Mouse (Mus musculus): ENCODE measurements at regions not wholly inside any gene's neighbourhood (a gene's known extent, or its start where the extent isn't known, plus 50 kb on each side); places are given as distances from the start of the nearest gene placed in this dataset.

DNA sequence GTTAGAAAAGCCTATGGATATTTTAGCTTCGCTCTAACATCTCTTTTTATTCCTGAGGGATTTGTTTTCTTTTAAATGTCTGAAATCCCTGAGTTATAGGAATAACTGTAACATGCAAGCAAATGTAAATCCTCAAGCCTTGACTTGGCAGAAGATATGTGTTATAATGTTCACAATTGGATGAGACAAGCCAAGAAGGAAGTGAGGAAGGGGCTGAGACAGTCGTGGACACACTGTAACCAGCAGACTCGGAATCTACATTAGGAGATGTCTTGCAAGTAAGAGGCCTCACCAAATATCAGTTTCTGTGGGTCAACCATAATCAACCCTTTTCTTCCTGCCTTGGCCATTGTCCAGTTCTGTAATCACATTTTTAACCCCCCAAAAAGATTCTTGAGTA is 366.6 kb upstream of the Kif18a start:
- DNase-seq: no peak

DNA sequence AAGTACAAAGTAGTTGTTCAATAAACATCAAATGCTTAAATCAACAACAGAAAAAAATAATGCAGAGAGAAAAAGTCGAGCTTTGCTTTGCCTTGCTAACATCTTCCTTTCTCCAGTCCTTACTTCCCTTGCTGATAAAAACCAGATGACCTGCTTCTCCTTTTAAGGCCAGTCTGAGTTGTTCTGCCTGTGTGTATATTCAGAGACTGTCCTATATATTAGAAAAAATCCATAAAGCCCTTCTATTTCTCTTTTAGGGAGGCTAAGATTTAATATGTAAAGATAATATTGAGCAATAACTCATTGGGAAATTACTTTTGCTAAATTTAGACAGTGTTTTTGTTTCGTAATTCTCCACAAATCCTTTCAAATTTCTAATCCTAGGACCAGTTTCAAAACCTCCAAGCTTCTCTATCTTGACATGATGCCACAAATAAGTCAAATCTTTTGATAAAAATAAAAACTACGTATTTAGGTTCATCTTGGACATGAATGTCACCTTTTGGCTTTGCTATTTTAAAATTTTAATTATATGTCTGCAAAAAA is 361.0 kb upstream of the Kif18a start:
- no peak for DNase-seq

DNA sequence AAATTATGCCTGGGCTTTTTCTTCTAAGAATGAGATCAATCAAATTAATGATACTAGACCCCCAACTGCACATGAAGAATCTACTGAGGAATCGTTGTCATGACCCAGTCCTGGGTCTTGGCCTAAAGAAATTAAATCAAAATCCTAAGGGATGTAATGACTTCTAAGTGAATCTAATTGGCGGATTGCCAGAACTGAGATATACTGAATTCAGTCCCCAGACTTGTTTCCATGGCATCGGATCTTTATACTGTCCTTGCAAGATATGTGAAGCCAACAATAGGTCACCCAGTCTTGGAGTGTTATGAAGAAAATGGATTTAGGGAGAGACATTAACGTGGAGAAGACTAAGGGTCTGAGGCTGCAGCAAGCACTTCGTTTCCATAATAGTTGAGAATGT is 360.4 kb upstream of the Kif18a start:
- no peak for DNase-seq

DNA sequence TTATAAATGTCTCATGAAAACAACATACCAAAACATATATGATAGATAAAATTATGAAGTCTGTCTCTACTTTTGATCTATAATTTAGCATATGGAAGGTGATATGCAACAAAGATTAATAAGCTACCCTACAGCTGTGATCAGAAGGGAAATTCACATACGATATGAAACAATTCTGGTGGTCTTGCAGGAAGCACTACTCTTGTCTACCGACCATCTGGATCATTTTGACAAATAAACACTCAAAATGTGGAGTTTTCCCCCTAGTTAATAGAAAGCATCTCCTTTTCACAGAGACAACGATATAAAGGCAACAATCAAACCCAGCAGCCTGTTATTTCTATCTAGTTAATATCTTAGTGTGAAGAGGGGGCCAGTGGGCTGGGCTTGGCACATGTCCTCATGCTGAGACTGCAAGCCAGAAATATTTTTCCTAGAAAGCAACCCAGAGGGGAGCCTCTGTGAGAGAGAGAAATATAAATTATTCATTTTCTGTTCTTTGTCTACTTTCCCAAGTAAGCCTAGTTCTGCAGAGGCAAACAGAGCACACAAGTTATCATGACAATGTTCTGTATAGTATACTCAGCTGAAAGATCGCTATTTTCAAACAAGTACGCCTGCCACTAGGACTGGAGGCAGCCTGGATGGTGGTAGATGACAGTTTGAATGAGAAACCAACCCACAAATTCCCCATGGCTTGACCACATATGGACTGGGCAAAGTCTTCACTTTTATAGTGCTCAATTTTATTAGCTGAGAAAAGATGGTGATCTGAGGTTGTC is 344.4 kb upstream of the Kif18a start:
- DNase-seq: no peak

DNA sequence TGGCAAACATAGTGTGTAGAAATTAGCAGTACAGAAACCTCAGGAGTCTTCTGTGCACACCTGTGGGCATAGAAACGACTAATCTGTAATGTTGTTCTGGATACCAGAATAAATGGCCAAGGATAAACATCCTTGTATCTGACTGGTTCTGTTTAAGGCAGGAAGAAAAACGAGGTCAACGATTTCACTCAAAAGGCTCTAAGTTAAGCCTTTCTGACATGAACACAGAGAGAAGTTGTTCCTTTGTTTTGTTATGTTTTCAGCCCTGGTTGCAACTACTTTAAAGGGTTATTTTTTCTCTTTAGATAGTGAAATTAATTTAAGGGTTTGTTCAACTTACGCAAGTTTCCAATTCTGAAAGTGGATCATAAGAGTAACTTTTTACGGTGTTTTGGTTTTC is 299.6 kb upstream of the Kif18a start:
- no peak for DNase-seq

DNA sequence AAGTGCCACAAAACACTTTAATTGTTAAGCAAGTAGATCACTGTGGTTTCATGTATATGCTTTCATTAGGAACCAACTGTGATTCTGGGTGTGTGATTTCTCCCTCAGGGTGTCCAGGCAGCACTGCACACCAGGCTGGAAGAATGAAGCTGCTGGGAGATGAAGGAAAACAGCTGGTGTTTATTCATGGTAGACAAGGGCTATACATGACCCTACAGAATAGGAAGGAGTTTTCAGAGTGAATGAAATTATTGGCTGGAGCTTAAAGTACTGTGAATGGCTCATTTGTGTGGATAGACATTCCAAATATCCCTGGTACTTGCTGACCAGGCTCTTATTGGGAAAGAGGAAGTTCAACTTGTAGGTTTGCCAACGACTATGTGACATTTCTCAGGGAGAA is 264.3 kb upstream of the Kif18a start:
- no peak for DNase-seq

DNA sequence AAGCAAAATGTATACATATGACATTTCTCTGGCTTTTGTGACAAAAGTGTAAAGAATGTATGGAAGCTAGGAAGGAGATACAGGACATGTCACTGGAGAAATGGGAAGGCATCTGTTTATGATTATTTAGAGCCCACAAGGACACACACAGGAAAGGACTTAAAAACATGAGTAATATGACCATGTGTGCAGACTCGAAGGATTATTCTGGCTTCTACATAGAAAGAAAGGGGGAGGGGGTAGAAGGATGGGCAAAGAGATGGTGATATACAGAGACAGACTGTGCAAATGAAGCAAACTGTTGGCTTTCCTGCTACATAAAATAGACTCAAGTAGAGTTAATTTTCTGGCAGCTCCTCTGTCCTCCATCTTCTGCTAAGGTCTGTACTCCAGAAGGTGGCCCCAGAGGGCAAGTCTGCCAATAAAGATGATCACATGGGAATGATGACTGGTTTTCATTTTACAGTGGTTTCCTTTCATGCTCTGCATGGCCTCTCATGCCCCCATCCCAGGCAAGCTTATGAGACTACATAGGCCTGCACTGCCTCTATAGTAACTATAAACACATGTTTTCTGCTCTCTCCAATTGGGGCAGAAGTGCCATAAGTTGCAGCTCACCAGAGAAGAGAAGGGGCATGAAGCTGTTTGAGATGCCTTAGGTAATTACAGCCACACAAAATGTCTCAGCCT is 263.4 kb upstream of the Kif18a start:
- DNase-seq: no peak

DNA sequence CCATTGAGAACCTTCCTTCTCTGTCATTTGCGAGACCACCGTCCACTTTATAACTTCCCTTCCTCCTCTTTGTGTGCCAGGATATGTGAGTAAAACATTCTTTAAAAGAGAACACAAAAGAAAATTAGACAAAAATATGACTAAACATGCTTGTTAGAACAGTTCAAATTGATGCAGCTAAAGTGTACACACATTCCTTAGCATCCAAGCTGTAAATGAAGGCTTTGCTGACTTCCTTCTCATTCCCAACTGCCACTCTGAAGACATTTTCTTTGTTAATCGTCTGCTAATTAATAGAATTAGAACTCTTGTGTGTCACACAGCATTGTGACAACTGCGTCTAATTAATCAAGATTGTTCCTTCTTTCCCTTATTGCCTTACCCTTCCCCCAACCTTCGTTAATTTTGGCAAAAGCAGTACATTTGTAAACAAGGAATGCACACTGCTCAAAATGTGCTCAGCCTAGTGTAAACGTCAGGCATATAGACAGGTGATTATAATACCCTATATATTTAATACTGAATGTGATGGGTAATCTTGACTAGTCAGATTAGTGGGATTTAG is 242.3 kb upstream of the Kif18a start:
- DNase-seq: no peak
